Mouse (Mus musculus) embryonic facial prominence, embryonic 12.5 days (tissue): ENCODE data around the gene Mapk3. TPM values are rescaled to one million over a fixed set of nuclear protein-coding genes. Genes with fewer than 3 reads are reported as not detected.
A peak's percentile ranks its signal among the peaks of the same experiment; 100 is the strongest.

Source experiments
- ATAC-seq: fragments of 200-750 bp; cut with Nextera tagmentation; 2 replicates; pipeline ENCODE4 v1.8.0; 2017; ENCODE audit not compliant: insufficient number of reproducible peaks, insufficient read depth, low FRiP score, low TSS enrichment
- H3K27ac ChIP-seq: fragments of 300-500 bp; sonication (generic); 2 replicates; pipeline ENCODE4 v1.5.1; 2016; ENCODE audit warnings: mild to moderate bottlenecking
- H3K27me3 ChIP-seq: fragments of 300-500 bp; sonication (generic); 2 replicates; pipeline ENCODE4 v1.6.1; 2016; ENCODE audit warnings: mild to moderate bottlenecking, moderate library complexity
- H3K36me3 ChIP-seq: fragments of 300-500 bp; sonication (generic); 2 replicates; pipeline ENCODE4 v1.6.1; 2016; ENCODE audit warnings: mild to moderate bottlenecking
- H3K4me1 ChIP-seq: fragments of 300-500 bp; sonication (generic); 2 replicates; pipeline ENCODE4 v1.6.1; 2016
- H3K4me2 ChIP-seq: fragments of 300-500 bp; sonication (generic); replicated peaks from 2 replicates; pipeline ENCODE4 v1.6.1; 2016; ENCODE audit warnings: mild to moderate bottlenecking, moderate library complexity
- H3K4me3 ChIP-seq: fragments of 300-500 bp; sonication (generic); 2 replicates; pipeline ENCODE4 v1.5.1; 2016; ENCODE audit warnings: mild to moderate bottlenecking
- H3K9ac ChIP-seq: fragments of 300-500 bp; sonication (generic); 2 replicates; pipeline ENCODE4 v1.6.1; 2016; ENCODE audit warnings: mild to moderate bottlenecking, moderate library complexity
- H3K9me3 ChIP-seq: fragments of 300-500 bp; sonication (generic); 2 replicates; pipeline ENCODE4 v1.6.1; 2016; ENCODE audit warnings: mild to moderate bottlenecking, moderate library complexity
- WGBS: fragments of 180-500 bp; shearing (Covaris S2); methylation state at CpG from one replicate; pipeline ENCODE4 v1.1.7; 2016; 5-methylcytosine and 5-hydroxymethylcytosine counted together
- polyA plus RNA-seq: library from polyadenylated mRNA; unstranded; fragments of >200 nt; fragmentation: Nextera tagmentation; extraction: Ambion mirVana; gene quantifications from 2 replicates; pipeline ENCODE4 v1.2.1, GENCODE M21; 2016

The Mapk3 gene
- polyA plus RNA-seq, 1 experiment from 2014 or later, result 52.2 TPM

- Histone ChIP-seq H3K9ac (no peak overlapping the region; the same call in 1 of the 2 replicates), H3K4me3 (no peak overlapping the region), H3K4me2 (no peak overlapping the region), H3K36me3 (peaks cover 62% of the 10 kb centered on the region), H3K9me3 (no peaks in the 10 kb centered on the region), H3K4me1 (peaks cover 14% of the 10 kb centered on the region), H3K27me3 (no peaks in the 10 kb centered on the region), H3K27ac (no peak overlapping the region)
- WGBS, result 95% methylated on average over 4 of the region's 4 CpGs
- ATAC-seq, result no peak
Measured at GRCm38 (mm10) chr7:126789141-126789540, 29.7 kb downstream of the Mapk3 start.

GRCm38 (mm10) chr7:126791851-126792720 is 32.7 kb downstream of the Mapk3 start, which contains the start of gene Ppp4c:
Gene Ppp4c, minus strand, starts transcription at chr7:126792496.
- Histone ChIP-seq H3K36me3 (peaks cover 62% of the 10 kb centered on the region), H3K4me1 (peaks cover 19% of the 10 kb centered on the region), H3K9me3 (no peaks in the 10 kb centered on the region), H3K27ac (peak within 1 kb of the TSS; percentile 96), H3K9ac (peak within 1 kb of the TSS; percentile 97), H3K4me2 (peak within 1 kb of the TSS; percentile 74), H3K27me3 (no peaks in the 10 kb centered on the region), H3K4me3 (peak within 1 kb of the TSS; percentile 93)
- WGBS, result under 1% methylated on average over 83 of the region's 83 CpGs
- ATAC-seq, result peak; percentile 89

GRCm38 (mm10) chr7:126792721-126793443 is 33.5 kb downstream of the Mapk3 start:
- H3K36me3 ChIP-seq, result peaks cover 54% of the 10 kb centered on the region
- H3K9me3 ChIP-seq, result no peaks in the 10 kb centered on the region
- WGBS, result 26% methylated on average over 11 of the region's 11 CpGs
- peak overlapping the region; percentile 74 for H3K4me2 ChIP-seq
- H3K9ac ChIP-seq, result peak overlapping the region; percentile 48
- H3K4me1 ChIP-seq, result peaks cover 27% of the 10 kb centered on the region
- H3K27ac ChIP-seq, result peak overlapping the region; percentile 96
- H3K4me3 ChIP-seq, result peak overlapping the region; percentile 93
- 0 out of 2 replicates have a peak, but pooled peaks have one; percentile 13 for ATAC-seq
- H3K27me3 ChIP-seq, result no peaks in the 10 kb centered on the region

- Histone ChIP-seq H3K4me3 (no peak overlapping the region), H3K9me3 (no peaks in the 10 kb centered on the region), H3K36me3 (peaks cover 46% of the 10 kb centered on the region), H3K4me2 (no peak overlapping the region), H3K4me1 (peaks cover 32% of the 10 kb centered on the region), H3K9ac (no peak overlapping the region), H3K27ac (peak overlapping the region; percentile 96; the same call in 1 of the 2 replicates), H3K27me3 (no peaks in the 10 kb centered on the region)
- WGBS, result 77% methylated on average over 4 of the region's 4 CpGs
- ATAC-seq, result no peak
Measured at GRCm38 (mm10) chr7:126793456-126794270, 34.3 kb downstream of the Mapk3 start.

DNA sequence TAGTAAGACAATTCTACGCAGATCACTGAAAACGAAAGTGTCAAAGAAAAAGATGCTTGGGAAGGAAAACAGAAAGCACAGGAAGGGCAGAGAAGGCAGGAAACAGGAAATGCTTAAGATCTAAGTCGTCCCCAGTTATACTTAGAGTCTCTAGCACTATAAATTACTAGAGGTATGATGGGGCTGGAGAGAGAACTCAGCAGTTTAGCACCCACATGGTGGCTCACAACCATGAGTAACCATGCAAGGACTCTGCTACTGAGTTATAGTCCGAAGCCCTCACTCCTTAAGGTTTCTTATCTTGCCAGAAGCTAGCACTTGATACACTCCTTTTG is 34.8 kb downstream of the Mapk3 start:
- ATAC-seq, result no peak
- no peak overlapping the region for H3K4me2 ChIP-seq

DNA sequence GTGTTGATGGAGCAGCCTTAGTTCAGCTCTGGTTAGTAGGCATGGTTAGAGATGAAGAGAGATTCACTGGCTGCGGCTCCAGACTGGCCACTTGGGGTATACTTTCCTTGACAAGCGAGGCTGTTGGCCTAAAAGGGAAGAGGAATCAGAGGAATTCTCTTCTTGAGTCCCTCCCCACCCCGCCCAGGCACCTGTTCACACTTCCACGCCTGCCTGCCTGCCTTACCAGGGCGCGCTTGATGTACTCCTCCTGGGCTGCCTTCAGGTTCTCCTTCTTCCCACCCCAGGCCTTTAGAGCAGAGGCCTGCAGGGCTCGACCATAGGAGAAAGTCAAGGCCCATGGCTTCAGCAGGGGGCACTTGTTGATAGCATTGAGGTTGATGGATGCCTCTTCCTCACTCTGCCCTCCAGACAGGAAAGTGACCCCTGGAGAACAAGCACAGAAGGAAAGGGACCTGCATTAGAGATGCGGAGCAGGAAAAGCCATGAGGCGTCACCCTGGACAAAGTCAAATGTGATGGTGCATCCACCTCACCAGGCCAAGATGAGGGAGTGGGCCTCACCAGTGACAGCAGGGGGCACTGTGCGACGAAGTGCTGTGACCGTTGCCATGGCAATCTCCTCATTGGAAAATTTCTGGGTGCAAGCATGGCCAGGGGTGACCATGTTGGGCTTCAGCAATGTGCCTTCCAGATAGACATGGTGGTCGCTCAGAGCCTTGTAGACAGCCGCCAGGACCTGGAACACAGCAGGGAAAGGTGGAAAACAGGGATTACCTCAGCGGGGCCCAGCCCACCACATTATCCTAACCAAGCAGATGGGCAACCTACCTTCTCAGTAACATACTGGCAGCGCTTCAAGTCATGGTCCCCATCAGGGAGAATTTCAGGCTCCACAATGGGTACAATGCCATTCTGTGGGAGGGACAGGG is 36.3 kb downstream of the Mapk3 start:
- Histone ChIP-seq H3K9me3 (no peaks in the 10 kb centered on the region), H3K4me1 (peaks cover 37% of the 10 kb centered on the region), H3K4me3 (no peak overlapping the region), H3K27me3 (no peaks in the 10 kb centered on the region), H3K9ac (no peak overlapping the region), H3K36me3 (peaks cover 28% of the 10 kb centered on the region), H3K4me2 (no peak overlapping the region), H3K27ac (no peak overlapping the region)
- 80% methylated on average over 16 of the region's 16 CpGs for WGBS
- ATAC-seq, result no peak

More for the DNA sequence above, 34.8 kb downstream of the Mapk3 start:
- Histone ChIP-seq H3K27me3 (no peaks in the 10 kb centered on the region), H3K27ac (no peak overlapping the region), H3K9ac (no peak overlapping the region), H3K4me1 (peaks cover 32% of the 10 kb centered on the region), H3K9me3 (no peaks in the 10 kb centered on the region), H3K4me3 (no peak overlapping the region), H3K36me3 (peaks cover 40% of the 10 kb centered on the region)
- WGBS, result 72% methylated on average over 4 of the region's 4 CpGs

DNA sequence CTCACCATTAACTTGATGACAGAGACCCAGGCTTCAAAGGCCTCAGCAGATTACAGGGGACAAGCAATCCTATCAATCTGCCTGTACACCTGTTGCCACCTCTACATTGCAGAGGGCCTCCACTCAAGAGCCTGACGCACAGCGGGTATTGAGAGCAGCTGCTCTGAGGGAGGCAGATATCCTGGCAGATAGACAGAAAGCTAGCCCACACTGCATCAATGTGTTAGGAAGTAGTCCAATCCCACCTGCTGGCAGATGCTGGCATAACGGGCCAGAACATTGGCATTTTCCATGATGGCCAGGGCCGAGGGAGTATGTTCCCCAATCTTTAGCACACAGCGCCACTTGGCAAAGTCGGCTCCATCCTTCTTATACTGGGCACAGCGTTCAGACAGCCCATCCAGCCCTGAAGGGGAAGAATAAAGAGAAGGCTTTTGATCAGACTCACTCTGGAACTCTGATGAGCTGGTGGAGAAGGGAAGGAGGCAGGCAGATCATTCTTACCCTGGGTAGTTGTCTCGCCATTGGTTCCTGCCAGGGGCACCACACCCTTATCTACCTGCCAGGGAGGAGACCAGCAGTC is 37.0 kb downstream of the Mapk3 start:
- peaks cover 35% of the 10 kb centered on the region for H3K4me1 ChIP-seq
- 76% methylated on average over 8 of the region's 8 CpGs for WGBS
- no peak overlapping the region; the same call in 1 of the 2 replicates for H3K9ac ChIP-seq
- H3K27ac ChIP-seq, result no peak overlapping the region
- ATAC-seq, result no peak
- H3K36me3 ChIP-seq, result peaks cover 28% of the 10 kb centered on the region
- H3K9me3 ChIP-seq, result no peaks in the 10 kb centered on the region
- H3K4me3 ChIP-seq, result no peak overlapping the region
- H3K27me3 ChIP-seq, result no peaks in the 10 kb centered on the region
- peak overlapping the region; percentile 84 for H3K4me2 ChIP-seq

GRCm38 (mm10) chr7:126797411-126798126 is 38.2 kb downstream of the Mapk3 start, which contains the start of gene Fam57b:
Gene Fam57b, plus strand, starts transcription at chr7:126797668.
- Histone ChIP-seq H3K4me3 (peak within 1 kb of the TSS; percentile 85), H3K9ac (peak within 1 kb of the TSS; percentile 88), H3K27ac (peak within 1 kb of the TSS; percentile 95), H3K9me3 (no peaks in the 10 kb centered on the region), H3K27me3 (no peaks in the 10 kb centered on the region), H3K4me2 (peak within 1 kb of the TSS; percentile 84), H3K4me1 (peaks cover 35% of the 10 kb centered on the region), H3K36me3 (peaks cover 28% of the 10 kb centered on the region)
- WGBS, result 30% methylated on average over 21 of the region's 21 CpGs
- no peak for ATAC-seq

DNA sequence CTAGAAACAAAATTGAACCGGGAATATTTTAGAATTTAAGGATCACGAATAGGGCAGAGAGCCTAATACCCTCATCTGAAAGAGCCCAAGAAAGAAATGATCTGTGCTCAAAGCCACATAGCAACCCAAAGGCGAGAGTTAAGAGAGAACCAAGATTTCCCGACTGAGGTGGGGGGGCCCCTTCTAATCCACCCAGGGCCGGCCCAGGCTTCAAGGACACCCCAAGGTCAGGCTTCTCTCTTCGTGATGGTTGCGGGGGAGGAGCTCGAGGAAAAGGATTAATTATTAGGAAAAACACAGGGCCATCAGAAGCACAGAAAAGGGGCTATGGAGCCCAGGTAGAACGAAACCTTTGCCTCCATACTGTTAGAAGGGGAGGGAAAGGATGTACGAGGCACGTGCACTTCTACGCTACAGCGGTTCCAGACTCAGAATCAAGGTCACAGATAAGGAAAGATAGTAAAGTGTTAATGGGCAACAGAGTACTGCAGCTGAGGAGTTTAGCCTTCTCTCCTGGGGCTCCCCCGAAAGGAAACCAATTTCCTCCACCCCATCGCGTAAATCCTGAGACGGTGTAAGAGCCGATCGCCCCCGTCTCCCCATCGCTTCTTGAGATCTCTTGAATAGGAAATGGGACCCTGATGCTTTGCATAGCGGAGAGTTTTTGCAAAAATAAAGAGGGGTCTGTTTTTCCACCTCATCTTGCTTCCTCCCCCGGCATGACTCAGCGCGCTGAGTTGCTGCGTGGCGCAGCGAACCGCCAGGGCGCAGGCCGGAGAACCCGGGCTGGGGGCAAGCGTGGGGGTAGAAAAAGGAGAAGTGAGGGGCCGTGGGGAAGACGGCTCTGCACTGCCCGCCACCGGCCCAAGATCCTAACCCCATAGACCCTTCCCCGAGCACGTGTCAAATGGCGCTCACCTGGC is 39.0 kb downstream of the Mapk3 start:
- Histone ChIP-seq H3K4me2 (peak overlapping the region; percentile 84), H3K9ac (peak overlapping the region; percentile 88), H3K27me3 (no peaks in the 10 kb centered on the region), H3K36me3 (peaks cover 30% of the 10 kb centered on the region), H3K4me3 (peak overlapping the region; percentile 85), H3K27ac (peak overlapping the region; percentile 95), H3K4me1 (peaks cover 30% of the 10 kb centered on the region), H3K9me3 (no peaks in the 10 kb centered on the region)
- no peak for ATAC-seq
- WGBS, result under 1% methylated on average over 40 of the region's 40 CpGs
